Mouse (Mus musculus): ENCODE data around the gene Gm3633. TPM values are rescaled to one million over a fixed set of nuclear protein-coding genes. Genes with fewer than 3 reads are reported as not detected.
"Not testable (repeated sequence)": the region's sequence is repeated elsewhere in the genome, so short reads cannot be mapped to it uniquely, and the experiment has no call there.

Gm3633 gene
- polyA plus RNA-seq (2015; fragmentation: Nextera tagmentation; extraction: Ambion mirVana), result not detected in 2 replicates

- H3K9me3 ChIP-seq (ENCODE audit: low read length); H3K4me1 ChIP-seq (ENCODE audit: insufficient read depth, low read length); H3K9ac ChIP-seq (replicated peaks; ENCODE audit: low read length); H3K27me3 ChIP-seq (ENCODE audit: insufficient read depth, low read length); H3K27ac ChIP-seq (ENCODE audit: low read length); ATAC-seq (ENCODE audit: low FRiP score, low TSS enrichment); H3K4me3 ChIP-seq (ENCODE audit: low read length); H3K4me2 ChIP-seq (replicated peaks; ENCODE audit: low read depth, low read length); H3K36me3 ChIP-seq (ENCODE audit: insufficient read depth, low read length): not testable (repeated sequence)
- WGBS, result no CpG with 5 or more reads among the region's 2 CpGs
These were observed at the start of gene Gm3633 for GRCm38 (mm10) chr14:42641817-42642216. Gene Gm3633 (minus strand): TSS chr14:42641917.

GRCm38 (mm10) chr14:42655638-42656037, 13.9 kb upstream of the Gm3633 start, which contains the start of gene Gm10378:
Gene Gm10378 (plus strand): TSS chr14:42655938.
- not testable (repeated sequence) for H3K27me3 ChIP-seq (ENCODE audit: insufficient read depth, low read length); H3K9me3 ChIP-seq (ENCODE audit: low read length); H3K27ac ChIP-seq (ENCODE audit: low read length); ATAC-seq (ENCODE audit: low FRiP score, low TSS enrichment); H3K4me2 ChIP-seq (replicated peaks; ENCODE audit: low read depth, low read length); H3K4me1 ChIP-seq (ENCODE audit: insufficient read depth, low read length); H3K4me3 ChIP-seq (ENCODE audit: low read length); H3K36me3 ChIP-seq (ENCODE audit: insufficient read depth, low read length); H3K9ac ChIP-seq (replicated peaks; ENCODE audit: low read length)
- WGBS, result no CpG with 5 or more reads among the region's 1 CpGs

DNA sequence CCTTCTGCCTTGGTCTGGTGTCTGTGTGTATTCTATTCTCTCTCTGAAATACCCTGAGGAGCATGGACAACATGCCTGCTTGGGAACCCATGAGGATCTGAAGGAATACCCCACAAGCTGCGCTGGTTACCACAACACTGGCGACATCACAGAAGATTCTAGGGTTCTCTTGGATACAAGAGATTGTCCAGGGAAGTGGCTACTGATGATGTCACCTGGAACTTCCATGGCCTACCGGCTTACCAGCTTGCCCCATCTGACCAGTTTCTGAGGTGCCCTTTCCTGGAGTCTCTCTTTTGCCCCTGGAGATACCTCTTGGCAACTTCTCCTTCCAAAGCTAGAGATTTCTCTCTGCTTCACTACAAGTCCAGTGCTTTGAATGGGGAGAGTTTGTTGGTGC, 41.9 kb downstream of the Gm3633 start, which contains the start of gene Gm17124:
Gm17124 (minus strand) TSS at position 101 of the 400 bp plus-strand sequence.
- WGBS, result no CpG with 5 or more reads among the region's 3 CpGs

More for the DNA sequence above, 41.9 kb downstream of the Gm3633 start, which contains the start of gene Gm17124:
- H3K4me1 ChIP-seq (ENCODE audit: insufficient read depth, low read length); ATAC-seq (ENCODE audit: low FRiP score, low TSS enrichment); H3K4me2 ChIP-seq (replicated peaks; ENCODE audit: low read depth, low read length); H3K9me3 ChIP-seq (ENCODE audit: low read length); H3K4me3 ChIP-seq (ENCODE audit: low read length); H3K36me3 ChIP-seq (ENCODE audit: insufficient read depth, low read length); H3K27me3 ChIP-seq (ENCODE audit: insufficient read depth, low read length); H3K9ac ChIP-seq (replicated peaks; ENCODE audit: low read length); H3K27ac ChIP-seq (ENCODE audit: low read length): not testable (repeated sequence)

Small RNA genes lying within 50 kb of the gene (microRNA-seq; reads per million reads assigned to microRNA genes)
- not detected for gene Gm23620
- gene Gm25228, result not detected

Other genes with a start within 250 kb of the Gm3633 start
- gene Gm8005, start 202.2 kb downstream of the Gm3633 start, polyA plus RNA-seq (2015; fragmentation: Nextera tagmentation; extraction: Ambion mirVana), result not detected in 2 replicates
- gene Gm8011, start 178.0 kb downstream of the Gm3633 start, polyA plus RNA-seq (2015; fragmentation: Nextera tagmentation; extraction: Ambion mirVana), result not detected in 2 replicates
- gene Gm8020, start 139.6 kb downstream of the Gm3633 start, polyA plus RNA-seq (2015; fragmentation: Nextera tagmentation; extraction: Ambion mirVana), result not detected in 2 replicates
- gene Gm8024, start 117.6 kb downstream of the Gm3633 start, polyA plus RNA-seq (2015; fragmentation: Nextera tagmentation; extraction: Ambion mirVana), result not detected in 2 replicates
- gene Gm17124, start 42.0 kb downstream of the Gm3633 start, polyA plus RNA-seq (2015; fragmentation: Nextera tagmentation; extraction: Ambion mirVana), result not detected in 2 replicates
- gene Gm10378, start 14.0 kb upstream of the Gm3633 start, polyA plus RNA-seq (2015; fragmentation: Nextera tagmentation; extraction: Ambion mirVana), result not detected in 2 replicates
- not detected in 2 replicates for gene Gm3015, start 126.9 kb upstream of the Gm3633 start, polyA plus RNA-seq (2015; fragmentation: Nextera tagmentation; extraction: Ambion mirVana)
- gene Gm10377, start 156.1 kb upstream of the Gm3633 start, polyA plus RNA-seq (2015; fragmentation: Nextera tagmentation; extraction: Ambion mirVana), result not detected in 2 replicates
- not detected in 2 replicates for gene Gm21977, start 211.6 kb upstream of the Gm3633 start, polyA plus RNA-seq (2015; fragmentation: Nextera tagmentation; extraction: Ambion mirVana)